Mouse (Mus musculus) T-cell, adult 66 days (primary cell): ENCODE measurements around the gene Bdp1. TPM values are rescaled to one million over a fixed set of nuclear protein-coding genes. Genes with fewer than 3 reads are reported as not detected.

Source experiments
- total RNA-seq, 2 experiments: library from RNA; stranded (reverse); gene quantifications; 3 replicates in 1 of 2; 4 replicates in 1 of 2; pipeline ENCODE4 v1.2.4; 2023

Gene Bdp1
- 10 to 100 TPM; 82.8 to 88.5 TPM for total RNA-seq

DNA sequence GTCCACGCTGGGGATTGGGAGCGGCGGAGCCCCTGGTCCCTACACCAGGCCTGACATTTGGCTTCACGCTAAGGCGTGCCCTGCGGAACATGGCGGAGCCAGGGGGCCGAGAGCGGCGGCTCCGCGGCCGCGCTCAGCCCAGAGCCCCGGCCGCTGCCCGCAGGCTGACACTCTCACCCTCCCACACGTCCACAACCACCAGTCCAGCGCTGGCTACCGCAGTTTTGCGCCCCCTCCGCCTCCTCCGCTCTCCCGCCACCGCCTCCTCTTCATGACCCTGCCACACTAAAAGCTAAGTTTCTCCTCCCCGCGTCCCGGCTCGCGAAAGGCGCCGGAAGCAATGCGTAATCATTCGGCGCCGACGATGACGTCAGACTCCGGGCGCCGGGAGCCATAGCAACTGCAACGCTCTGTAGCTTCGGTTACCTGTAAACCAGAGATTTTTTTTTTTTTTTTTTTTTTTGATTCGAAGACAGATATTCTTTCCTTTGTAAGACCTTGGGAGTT is at the start of gene Bdp1:
Gene Bdp1 (minus strand): TSS at position 323 of the 507 bp plus-strand sequence.

DNA sequence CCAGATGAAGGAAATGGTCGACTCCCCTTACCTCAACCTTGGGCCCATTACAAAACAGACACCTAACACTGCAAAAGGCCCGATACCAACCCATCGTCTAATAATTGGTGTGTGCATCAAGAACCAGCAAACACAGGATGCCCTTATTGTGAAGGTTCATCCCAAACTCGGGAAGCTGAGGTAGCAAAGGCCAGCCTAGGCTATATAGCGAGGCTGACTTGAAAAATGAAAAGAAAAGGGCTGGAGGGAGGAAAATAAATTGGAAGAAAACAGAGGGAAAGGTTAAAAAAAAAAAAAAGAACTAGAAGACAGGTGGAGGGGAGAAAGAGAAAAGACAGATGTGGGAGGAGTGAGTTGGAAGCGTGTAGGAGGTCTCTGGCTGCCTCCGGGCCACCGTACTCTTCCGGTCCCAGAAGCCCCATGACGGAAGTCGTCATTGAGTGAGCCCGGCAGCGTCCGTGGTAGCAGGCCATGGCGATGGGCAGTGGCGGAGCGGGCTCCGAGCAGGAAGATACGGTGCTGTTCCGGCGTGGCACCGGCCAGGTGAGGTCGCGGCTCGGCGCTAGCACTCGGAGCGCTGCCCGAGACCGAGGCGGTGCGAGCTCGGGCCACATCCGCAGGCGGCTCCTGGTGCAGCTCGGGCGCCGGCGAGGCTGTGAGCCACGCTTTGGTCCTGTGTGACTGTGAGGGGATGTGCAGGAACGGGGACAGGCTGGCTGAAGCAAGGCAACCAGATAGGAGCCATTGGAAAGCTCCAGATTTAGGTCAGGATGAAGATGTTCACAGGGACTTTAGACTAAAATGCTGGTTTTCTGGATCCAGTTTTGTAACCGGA is 20.8 kb upstream of the Bdp1 start, which contains the start of gene Smn1:
Gene Smn1 (plus strand): TSS at position 430 of the 835 bp plus-strand sequence.

GRCm38 (mm10) chr13:100107652-100108472 is 4.0 kb upstream of the Bdp1 start, which contains the start of gene Serf1:
Gene Serf1, plus strand, starts transcription at chr13:100108012.

DNA sequence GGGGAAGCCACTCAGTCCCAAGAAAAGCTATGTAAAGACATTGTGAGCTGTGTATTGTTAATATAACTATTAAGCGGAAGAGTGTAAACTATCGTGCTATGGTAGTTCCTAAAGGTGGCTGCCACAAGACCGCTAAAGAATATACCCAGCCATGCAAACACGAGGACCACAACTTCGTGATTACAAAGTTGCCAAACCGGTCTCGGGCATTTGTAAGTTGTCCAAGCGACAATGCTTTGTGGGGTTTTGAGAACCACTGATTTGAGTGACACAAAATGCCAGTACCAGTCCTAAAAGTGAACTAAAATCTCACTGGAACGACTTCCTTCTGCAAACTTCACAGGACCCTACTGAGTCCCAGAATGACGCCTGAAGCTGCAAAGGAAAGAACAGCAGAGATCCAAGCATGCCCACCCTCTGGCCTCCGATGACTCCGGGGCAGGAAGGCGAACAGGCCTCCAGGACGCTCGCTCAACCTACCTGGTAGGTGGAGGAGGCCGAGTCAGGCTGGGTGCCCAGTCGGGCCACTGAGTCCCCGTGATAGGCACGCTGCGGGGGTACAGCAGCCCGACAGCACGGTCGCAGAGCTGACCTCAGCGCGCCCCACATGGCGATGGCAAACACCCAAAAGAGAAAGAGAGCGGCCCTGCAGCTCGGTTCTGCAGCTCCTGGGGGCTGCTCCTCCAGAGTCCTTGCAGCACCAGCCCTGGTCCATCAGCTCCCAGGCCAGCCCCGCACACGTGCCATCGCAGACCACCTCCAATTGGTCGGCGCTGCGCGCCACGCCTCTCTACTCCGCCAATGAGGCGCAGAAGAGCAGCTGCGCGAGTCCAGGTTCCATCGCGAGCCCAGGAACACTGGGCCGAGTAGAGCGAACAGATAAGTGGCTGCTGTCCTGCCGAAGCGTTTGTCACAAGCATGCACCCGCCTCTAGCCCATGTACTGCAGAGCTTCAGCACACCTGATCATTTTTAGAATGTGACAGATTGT is 88.7 kb downstream of the Bdp1 start, which contains the start of gene Mccc2:
Gene Mccc2 (minus strand): TSS at position 734 of the 990 bp plus-strand sequence.

Other genes with a start within 250 kb of the Bdp1 start
- gene Cartpt, start 203.0 kb downstream of the Bdp1 start, total RNA-seq: not detected
- gene Mccc2, start 88.4 kb downstream of the Bdp1 start, total RNA-seq: 10 to 100 TPM; 11.0 to 16.2 TPM
- 1 to 10 TPM; 1.6 to 2.7 TPM for gene Serf1, start 3.9 kb upstream of the Bdp1 start, total RNA-seq
- 10 to 100 TPM; 69.1 to 71.9 TPM for gene Smn1, start 20.8 kb upstream of the Bdp1 start, total RNA-seq
- 1 to 10 TPM; 2.4 to 3.4 TPM for gene Naip2, start 98.0 kb upstream of the Bdp1 start, total RNA-seq
- gene Naip5, start 142.3 kb upstream of the Bdp1 start, total RNA-seq: 1 to 10 TPM in 1 of 2 experiments, under 1 TPM in 1; 0.50 to 1.3 TPM
- under 1 TPM; 0.36 to 0.64 TPM for gene Naip6, start 213.6 kb upstream of the Bdp1 start, total RNA-seq